Mouse (Mus musculus): Measurements from ENCODE around the gene Arhgef17. TPM values are rescaled to one million over a fixed set of nuclear protein-coding genes. Genes with fewer than 3 reads are reported as not detected.

Gene Arhgef17
- total RNA-seq, 2 experiments from 2014 or later: 76.5 to 81.6 TPM

Small RNAs within 50 kb of the gene (microRNA-seq; reads per million reads assigned to microRNA genes)
- gene Mir3102: 348 to 366 reads per million in 2 experiments

Other genes starting within 250 kb of the Arhgef17 start
- gene Fam168a, start 225.5 kb downstream of the Arhgef17 start, total RNA-seq (2021): 100 to 1,000 TPM; 228 to 260 TPM
- 1 to 10 TPM; 8.1 to 9.7 TPM for gene Relt, start 68.7 kb downstream of the Arhgef17 start, total RNA-seq (2021)
- gene P2ry6, start 42.5 kb upstream of the Arhgef17 start, total RNA-seq (2021): 1 to 10 TPM; 4.0 TPM
- gene P2ry2, start 80.8 kb upstream of the Arhgef17 start, total RNA-seq (2021): 1 to 10 TPM; 1.2 to 2.2 TPM
- gene Fchsd2, start 160.8 kb upstream of the Arhgef17 start, total RNA-seq (2021): 10 to 100 TPM; 70.3 to 74.4 TPM

All from layer of hippocampus, postnatal 10 days (tissue).